Mouse (Mus musculus) MEL (cell line): ENCODE data around the gene Mlh1.

Source experiments
- CHD2 ChIP-seq: IDR thresholded peaks from 2 replicates; pipeline ENCODE4 v1.6.1; 2011; ENCODE audit warnings: low read length, improper control_type of control experiment
- CTCF ChIP-seq, 3 experiments: IDR thresholded peaks in 2 of 3; conservative IDR thresholded peaks in 1 of 3; 2 replicates each; pipeline ENCODE4 v1.5.1; 2011 to 2012; ENCODE audit warnings: low read length in 3 of 3, low read depth in 2 of 3, mild to moderate bottlenecking in 2 of 3, improper control_type of control experiment in 1 of 3, inconsistent platforms in 1 of 3, mixed read lengths in 1 of 3, moderate library complexity in 1 of 3; ENCODE audit not compliant: control insufficient read depth in 1 of 3, insufficient read depth in 1 of 3, poor library complexity in 1 of 3, severe bottlenecking in 1 of 3
- E2F4 ChIP-seq: IDR thresholded peaks from 2 replicates; pipeline ENCODE4 v1.6.1; 2011; ENCODE audit warnings: low read depth, low read length, improper control_type of control experiment, borderline replicate concordance
- MAFK ChIP-seq: IDR thresholded peaks from 2 replicates; pipeline ENCODE4 v1.6.1; 2011; ENCODE audit warnings: low read depth, mild to moderate bottlenecking, low read length, improper control_type of control experiment, borderline replicate concordance
- MAX ChIP-seq: IDR thresholded peaks from 2 replicates; pipeline ENCODE4 v1.6.1; 2011; ENCODE audit warnings: low read length, improper control_type of control experiment
- POLR2A ChIP-seq, 2 experiments: IDR thresholded peaks; 2 replicates each; pipeline ENCODE4 v1.6.1; 2011 to 2012; ENCODE audit warnings: low read length in 2 of 2, mild to moderate bottlenecking in 2 of 2, control low read depth in 1 of 2, improper control_type of control experiment in 1 of 2, low read depth in 1 of 2, moderate library complexity in 1 of 2; ENCODE audit not compliant: control insufficient read depth in 1 of 2, insufficient read depth in 1 of 2, poor library complexity in 1 of 2
- TAL1 ChIP-seq: IDR thresholded peaks from 2 replicates; pipeline ENCODE4 v1.6.1; 2012; ENCODE audit warnings: mild to moderate bottlenecking, inconsistent platforms, low read length, moderate library complexity, mixed read lengths
- TBP ChIP-seq: IDR thresholded peaks from 2 replicates; pipeline ENCODE4 v1.8.0; 2011; ENCODE audit warnings: low read depth, low read length, improper control_type of control experiment
- USF1 ChIP-seq: IDR thresholded peaks from 2 replicates; pipeline ENCODE4 v1.6.1; 2014; ENCODE audit warnings: low read depth, mild to moderate bottlenecking, inconsistent platforms, low read length, improper control_type of control experiment, moderate library complexity
- ZMIZ1 ChIP-seq: IDR thresholded peaks from 2 replicates; pipeline ENCODE4 v1.6.1; 2012; ENCODE audit warnings: low read depth, mild to moderate bottlenecking, inconsistent platforms, low read length, improper control_type of control experiment, moderate library complexity

DNA sequence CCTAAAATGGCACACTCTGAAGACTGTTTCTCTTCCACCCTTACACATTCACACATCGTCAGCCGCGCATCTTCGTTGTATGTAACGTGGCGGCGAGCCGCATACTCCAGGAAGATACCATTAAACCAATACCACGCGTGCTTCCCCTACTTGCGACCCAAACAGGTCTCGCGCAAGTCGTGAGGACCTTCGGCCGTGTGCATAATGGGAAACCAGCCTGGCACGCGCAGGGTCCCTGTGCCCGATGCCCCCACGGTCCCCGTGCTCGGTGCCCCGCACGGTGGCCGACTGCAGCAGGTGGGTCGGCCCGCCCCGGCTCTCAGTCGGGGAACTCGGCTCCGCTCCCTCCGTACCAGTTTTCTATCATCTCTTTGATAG, 546 bp downstream of the Mlh1 start:
- TF ChIP-seq MAX = peak; percentile 78
- TF ChIP-seq E2F4 = no peak
- no peak for TF ChIP-seq CTCF (IDR thresholded peaks at IDR 0.05 in 2 of 3, conservative IDR thresholded peaks at IDR 0.05 in 1 of 3; ENCODE audit: control insufficient read depth in 1 of 3, insufficient read depth in 1 of 3, low read depth in 2 of 3, low read length in 3 of 3, poor library complexity in 1 of 3, severe bottlenecking in 1 of 3)
- no peak for TF ChIP-seq USF1
- no peak for TF ChIP-seq MAFK
- no peak; a peak in 1 of 4 replicates for TF ChIP-seq POLR2A (IDR thresholded peaks at IDR 0.05; ENCODE audit: control insufficient read depth in 1 of 2, insufficient read depth in 1 of 2, low read depth in 1 of 2, low read length in 2 of 2, poor library complexity in 1 of 2)
- TF ChIP-seq CHD2 = no peak
- TF ChIP-seq TAL1 = no peak
- TF ChIP-seq TBP = no peak
- TF ChIP-seq ZMIZ1 = no peak; the same call in 1 of the 2 replicates
